Mouse (Mus musculus) cerebellum, adult 9-11 months (tissue): ENCODE results near the gene Raly.
A peak's percentile ranks its signal among the peaks of the same experiment; 100 is the strongest.

Source experiments
- DNase-seq: peaks from one replicate; pipeline ENCODE4 v3.0.0; 2022

Raly gene

DNA sequence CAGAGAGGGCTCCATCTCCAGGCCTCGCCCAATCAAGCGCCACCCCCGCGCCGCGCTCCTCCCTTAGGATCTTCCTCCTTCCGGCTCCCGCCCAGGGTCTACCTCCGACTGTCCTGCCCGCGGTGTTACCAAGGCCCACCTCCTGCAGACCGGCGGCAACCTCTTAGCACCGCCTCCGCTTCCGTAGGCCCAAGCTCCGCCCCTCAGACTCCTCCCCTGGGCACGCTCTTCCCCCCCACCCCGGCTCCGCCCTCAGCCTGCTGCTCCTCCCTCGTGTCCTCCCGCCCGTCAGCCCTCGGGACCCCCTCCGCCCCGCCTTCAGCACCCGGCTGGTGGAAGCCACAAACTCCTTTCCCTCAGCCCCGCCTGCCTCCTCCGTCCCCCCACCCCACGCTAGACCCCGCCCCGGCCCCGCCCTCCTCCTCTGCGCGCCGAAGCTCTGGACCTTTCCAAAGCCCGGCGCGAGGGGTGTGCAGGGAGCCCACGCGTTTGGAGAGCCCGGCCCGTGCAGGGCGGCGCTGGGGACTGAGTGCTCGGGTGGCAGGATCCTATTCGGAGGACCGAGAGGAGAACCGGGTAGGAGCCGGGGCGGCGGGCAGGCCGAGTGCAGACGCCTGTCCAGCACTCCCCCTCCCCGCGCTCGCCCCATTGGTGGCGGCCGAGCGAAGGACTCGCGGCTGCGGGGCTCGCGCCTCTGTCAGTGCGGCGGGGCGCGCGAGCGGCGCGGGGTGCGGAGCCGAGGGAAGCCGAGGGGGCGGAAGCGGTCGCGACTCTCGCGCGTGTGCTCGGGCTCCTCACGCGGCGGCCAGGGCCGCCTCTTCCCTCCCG is at the start of gene Raly, which contains the start of gene a:
Gene Raly (plus strand): TSS at position 441 of the 828 bp plus-strand sequence.
Gene a (plus strand): TSS at position 747 of the 828 bp plus-strand sequence.
- DNase-seq: peak; percentile 99

- no peak for DNase-seq
Observed at GRCm38 (mm10) chr2:154742911-154743819, 47.7 kb upstream of the Raly start.

DNA sequence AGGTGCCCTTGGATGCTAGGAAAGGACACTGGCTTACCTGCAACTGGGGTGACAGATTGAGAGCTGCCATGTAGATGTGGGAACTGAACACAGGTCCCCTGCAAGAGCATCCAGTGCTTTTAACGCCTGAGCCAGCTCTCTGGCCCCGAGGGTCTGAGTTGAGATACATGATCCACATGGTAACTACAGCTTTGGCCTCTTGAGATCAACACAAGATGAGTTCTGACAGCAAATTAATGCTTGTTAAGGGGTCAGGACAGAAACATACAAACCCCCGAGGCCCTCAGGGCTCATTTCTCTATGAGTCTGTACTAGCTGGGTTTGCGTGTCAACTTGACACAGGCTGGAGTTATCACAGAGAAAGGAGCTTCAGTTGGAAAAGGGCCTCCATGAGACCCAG is 47.0 kb upstream of the Raly start:
- no peak for DNase-seq

GRCm38 (mm10) chr2:154748383-154748782 is 42.5 kb upstream of the Raly start:
- no peak for DNase-seq

DNA sequence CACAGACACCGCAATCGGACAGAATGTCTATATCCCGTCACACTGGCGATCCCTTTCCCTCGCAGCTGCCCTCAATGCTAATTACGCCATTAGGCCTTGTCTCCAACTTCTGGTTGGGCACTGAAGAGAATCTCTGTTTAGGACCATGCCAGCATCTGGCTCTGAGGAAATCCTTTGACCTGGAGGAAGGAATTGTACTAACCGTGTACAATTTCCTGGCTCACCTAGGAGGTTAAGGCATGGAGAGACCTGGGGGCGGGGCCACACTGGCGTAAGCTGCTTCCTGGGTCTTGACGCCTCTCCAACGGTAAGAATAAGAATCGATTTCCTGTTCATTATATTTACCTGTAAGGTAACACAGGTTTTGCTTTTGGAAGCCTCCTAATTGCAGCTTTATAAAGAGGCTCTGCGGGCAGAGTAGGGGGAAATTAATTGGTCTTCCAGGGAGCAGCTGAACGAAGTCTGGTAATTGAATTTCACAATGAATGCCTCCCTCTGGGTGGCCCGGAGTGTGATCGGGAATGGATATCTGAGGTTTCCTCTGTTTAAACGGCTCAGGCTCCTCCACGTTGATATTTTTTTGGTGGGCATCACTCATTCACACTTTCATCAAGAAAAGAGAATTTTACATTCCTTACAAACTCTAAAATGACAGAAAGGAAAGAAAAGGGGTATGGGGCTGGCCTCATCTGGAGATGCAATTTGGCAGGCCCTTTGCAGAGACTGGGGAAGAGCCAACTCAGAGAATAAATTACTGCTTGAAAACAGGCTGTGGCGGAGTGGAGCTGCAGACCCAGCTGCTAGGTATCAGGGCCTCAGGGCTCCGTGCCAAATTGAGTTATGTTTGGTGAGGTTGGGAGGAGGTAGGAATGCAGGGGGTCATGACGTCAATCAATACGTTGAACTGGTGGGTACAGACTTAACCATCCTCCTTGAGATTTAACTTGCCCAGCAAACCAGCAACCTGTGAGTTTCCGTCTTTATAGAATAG is 41.6 kb upstream of the Raly start:
- DNase-seq: no peak

- no peak for DNase-seq
Observed at GRCm38 (mm10) chr2:154751924-154752323, 39.0 kb upstream of the Raly start.

GRCm38 (mm10) chr2:154754068-154754560 is 36.8 kb upstream of the Raly start:
- no peak for DNase-seq

GRCm38 (mm10) chr2:154755791-154756190 is 35.1 kb upstream of the Raly start:
- DNase-seq: no peak

DNA sequence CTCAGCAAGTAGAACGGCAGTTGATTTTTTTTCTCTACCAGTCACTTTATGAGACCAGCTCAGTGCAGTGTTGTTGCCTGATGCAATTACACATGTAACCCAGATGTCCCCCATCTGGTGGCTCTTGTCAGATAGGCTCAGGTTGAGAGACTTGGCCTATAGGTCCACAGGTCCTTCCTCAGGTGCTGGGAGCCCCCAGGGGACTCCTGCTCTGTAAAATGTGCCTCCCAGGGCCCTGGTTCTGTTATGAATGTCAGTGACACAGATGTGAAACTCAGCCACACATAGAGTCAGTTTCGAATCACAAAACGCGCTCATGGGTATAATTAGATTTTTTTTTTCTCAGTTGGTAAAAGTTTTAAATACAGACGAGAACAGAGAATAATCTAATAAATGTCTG is 33.2 kb upstream of the Raly start:
- DNase-seq: no peak

DNA sequence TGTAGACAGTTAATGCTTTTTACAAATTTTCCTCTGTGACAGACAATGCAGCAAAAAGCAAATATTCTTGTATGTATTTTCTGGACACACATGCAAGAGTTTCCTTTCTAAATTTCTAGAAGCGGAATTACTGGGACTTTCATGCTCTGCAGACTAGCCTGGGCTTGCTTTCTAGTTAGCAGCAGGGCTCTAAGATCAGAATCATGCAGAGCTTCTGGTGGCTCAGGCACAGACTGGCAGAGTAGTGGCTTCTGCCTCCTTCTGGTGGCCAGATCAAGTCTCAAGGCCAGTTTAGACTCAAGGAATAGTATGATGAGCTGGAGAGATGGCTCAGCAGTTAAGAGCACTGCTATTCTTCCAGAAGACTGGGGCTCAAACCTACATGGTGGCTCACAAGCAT is 32.4 kb upstream of the Raly start:
- no peak for DNase-seq

DNA sequence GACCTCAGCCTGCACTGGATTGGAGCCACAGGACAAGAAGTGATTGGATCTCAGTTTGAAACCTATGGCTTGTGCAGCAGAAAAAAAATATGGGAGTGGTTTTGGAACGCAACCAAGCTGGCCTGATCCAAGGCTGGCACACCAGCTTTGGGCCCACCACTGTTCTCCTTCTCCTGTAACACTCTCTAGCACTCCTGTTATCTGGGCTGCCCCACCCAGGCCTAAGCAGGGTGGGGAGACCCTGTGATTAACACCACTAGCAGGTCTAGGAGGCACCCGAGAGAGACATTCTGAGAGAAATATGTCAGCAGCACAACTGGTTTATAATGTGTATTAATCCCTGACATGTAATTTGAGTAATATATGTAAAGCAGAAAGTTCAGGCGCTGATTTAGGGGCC is 27.7 kb upstream of the Raly start:
- no peak for DNase-seq

DNA sequence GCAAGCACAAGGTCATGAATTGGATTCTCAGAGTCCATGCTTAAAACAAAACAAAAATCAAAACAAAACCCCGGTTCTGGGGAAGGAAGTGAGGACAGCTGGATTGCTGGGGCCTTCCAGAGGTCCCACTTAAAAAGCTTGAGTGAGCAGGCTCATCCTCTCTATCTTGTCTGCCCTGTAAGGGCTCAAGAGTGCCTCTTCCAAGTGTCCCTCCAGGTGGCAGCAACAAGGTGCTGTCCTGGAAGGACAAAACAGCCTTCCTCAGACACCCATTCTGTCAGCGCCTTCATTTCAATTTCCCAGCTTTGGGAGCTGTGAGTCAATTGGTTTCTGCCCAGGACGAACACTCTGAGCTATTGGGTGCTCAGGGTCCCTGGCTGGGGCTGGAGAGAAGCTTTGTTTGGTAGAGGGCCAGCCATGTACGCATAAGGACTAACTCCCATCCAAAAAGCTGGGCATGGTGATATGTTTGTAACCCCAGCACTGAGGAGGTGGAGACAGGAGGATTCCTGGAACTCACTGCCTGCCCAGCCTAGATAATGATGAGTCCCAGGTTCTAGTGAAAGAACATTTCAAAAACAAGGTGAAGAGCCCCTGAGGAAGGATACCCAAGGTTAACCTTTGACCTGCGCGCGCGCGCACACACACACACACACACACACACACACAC is 25.9 kb upstream of the Raly start:
- DNase-seq: no peak

DNA sequence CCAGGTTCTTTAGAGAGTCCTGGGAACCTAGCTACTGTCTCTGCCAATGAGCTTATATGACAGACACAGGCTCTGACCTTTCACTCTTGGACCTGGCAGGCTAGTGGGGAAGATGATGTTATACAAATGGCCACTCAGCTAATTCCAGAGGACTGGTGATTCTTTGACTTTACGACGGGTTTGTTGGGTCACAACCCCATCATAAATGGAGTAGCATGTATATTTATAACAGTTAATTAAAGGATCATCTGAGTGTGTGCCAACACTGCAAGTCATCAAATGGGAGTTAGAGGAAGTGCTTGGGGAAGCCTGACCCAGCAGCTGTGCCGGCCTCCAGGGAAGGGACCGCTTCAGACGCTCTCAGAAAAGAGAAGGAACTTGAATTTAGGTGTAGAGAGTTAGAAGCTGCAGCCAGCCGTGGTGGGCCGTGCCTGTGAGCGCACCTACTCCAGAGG is 25.3 kb upstream of the Raly start:
- DNase-seq: no peak

GRCm38 (mm10) chr2:154767051-154767450 is 23.8 kb upstream of the Raly start:
- DNase-seq: no peak

DNA sequence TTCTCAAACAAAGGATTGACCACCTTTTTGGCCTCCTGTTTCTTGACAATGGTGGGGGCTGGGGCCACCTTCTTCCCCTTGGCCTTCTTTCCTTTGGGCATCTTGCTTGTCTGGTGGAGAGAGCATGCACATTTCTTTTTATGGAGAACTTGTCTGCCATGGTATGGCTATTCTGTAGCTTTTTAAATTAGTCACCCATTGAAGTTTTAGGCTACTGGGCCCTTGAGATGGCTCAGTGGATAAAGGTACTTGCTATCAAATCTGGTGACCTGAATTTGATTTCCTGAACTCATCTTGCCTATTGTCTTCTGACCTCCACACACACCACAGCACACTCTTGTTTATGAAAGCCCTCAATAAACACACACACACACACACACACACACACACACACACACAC is 21.0 kb upstream of the Raly start, which contains the start of gene Gm14214:
Gene Gm14214 (minus strand): TSS at position 101 of the 400 bp plus-strand sequence.
- no peak for DNase-seq

DNA sequence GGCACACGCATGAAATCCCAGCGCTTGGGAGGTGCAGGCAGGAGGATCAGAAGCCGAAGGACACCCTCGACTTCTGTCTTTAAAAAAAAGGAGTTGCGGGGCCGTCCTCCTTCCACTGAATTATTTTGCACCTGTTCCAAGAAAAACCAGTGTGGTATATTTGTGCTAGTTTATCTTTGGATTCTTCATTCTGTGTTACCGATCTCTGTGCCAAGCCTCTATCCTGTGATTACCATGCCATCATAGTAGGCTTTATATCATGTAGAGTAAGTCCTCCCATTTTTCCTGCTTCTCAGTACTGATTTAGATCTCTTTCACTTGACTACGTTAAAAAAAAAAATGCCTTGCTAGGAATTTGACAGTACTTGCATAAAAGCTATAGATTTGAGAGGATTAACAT is 19.3 kb upstream of the Raly start:
- no peak for DNase-seq

DNA sequence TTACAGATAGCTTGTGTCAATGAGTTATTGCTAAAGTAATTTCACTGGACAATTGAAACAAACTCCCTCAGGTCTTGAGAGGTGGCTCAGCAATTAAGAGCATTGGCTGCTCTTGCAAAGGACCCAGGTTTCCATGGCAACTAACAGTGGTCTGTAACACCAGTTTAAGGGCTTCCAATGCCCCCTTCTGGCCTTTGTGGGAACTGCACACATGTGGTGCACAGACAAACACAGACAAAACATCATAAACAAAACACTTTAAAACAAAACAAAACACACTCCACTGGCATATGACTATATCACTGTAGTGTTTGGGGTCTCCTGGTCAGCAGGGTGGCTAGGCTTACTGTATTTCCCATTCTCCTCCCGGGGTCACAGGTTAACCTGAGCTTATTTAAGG is 16.9 kb upstream of the Raly start:
- no peak for DNase-seq

DNA sequence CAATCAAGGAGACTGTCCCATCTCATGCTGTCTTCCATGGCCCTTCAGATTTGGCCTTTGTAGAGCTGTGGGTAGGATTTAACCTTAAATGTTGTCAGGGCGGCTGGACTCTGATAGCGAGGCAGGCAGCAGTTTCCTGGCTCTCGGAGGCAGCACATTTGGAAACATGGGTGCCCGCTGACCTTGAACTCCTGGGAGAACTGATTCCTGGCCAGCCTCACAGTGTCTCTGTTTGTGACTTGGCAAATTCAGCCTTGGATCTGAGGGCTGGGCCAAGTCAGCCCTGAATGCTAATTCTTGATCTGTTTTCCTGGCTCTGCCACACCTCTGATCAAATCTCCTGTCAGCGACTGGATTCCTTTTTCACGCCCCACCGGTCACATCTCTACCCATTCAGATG is 14.4 kb upstream of the Raly start:
- no peak for DNase-seq

DNA sequence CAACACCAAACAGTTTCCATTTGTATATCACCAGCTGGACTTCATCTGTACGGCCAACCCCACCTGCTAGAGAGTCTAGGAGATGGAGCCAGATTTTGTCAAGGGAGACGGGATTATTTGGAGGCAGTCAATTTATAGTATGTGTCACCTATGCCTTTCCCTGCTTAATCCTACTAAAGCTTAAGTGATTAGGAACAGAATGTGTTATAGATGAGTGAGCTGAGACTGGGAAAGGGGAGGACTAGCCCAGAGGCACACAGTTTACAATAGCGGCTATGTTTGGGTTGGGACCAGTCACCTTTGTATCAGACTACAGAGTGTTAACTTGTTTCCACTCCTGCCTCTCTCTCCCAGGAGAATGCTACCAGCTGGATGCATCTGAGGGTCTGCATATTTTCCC is 11.2 kb upstream of the Raly start:
- no peak for DNase-seq

- no peak for DNase-seq
Observed at GRCm38 (mm10) chr2:154782361-154782760, 8.5 kb upstream of the Raly start.

DNA sequence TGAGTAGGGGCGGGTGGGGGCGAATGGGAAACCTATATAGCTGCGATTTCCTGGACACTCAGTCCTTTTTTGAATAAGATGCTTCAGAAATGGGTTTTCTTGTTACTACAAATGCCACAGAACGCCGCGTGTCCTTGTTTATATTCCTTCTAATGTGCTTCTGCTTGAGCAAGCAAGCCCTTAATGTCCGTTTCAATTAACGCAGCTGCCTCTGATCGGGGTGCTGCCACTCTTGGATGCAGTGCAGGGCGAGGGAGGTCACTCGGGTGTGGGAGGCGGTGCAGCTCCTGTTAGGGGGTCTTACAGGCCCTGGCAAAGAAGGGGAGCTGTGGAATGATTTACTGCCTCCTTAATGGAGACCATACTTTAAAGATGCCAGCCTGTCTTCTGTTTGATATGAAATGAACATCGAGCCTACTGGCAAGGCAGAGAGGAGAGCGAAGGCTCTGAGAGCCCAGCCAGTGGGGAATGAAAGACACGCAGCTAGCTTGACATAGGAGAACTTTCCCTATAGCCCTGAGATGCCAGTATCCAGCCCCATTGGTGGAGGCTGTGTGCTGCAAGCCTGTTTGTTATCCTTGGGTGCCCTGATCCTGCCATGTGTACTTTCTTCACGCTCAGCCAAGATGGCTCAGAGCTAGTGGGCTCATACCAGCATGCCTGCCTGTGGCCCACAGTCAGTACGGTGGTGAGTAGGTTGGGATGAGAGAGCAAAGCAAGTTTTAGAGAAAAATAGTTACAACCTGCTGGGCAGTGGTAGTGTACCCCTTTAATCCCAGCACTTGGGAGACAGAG is 7.8 kb upstream of the Raly start:
- no peak for DNase-seq
